Mouse (Mus musculus): ENCODE measurements around the gene Tigd3. TPM values are rescaled to one million over a fixed set of nuclear protein-coding genes. Genes with fewer than 3 reads are reported as not detected.
A peak's percentile ranks its signal among the peaks of the same experiment; 100 is the strongest.

The Tigd3 gene
- polyA plus RNA-seq, 1 experiment, result 0.70 TPM

GRCm38 (mm10) chr19:5849843-5850527 is 44.0 kb downstream of the Tigd3 start:
- peak overlapping the region; percentile 100 for H3K27ac ChIP-seq (ENCODE audit: insufficient read depth, low read depth, low read length)
- TF ChIP-seq CTCF (IDR thresholded peaks at IDR 0.05; ENCODE audit: low read depth, low read length), result peak; percentile 83
- 0 out of 2 replicates have a peak, but pooled peaks have one; percentile 31 for TF ChIP-seq POLR2A (IDR thresholded peaks at IDR 0.05; ENCODE audit: borderline replicate concordance, low read depth, low read length)
- H3K4me1 ChIP-seq (ENCODE audit: control insufficient read depth, insufficient read depth, low read length), result peaks cover 32% of the 10 kb centered on the region
- peak overlapping the region; percentile 81 for H3K4me3 ChIP-seq (ENCODE audit: insufficient read depth, low read length)

- H3K4me1 ChIP-seq (ENCODE audit: control insufficient read depth, insufficient read depth, low read length), result peaks cover 32% of the 10 kb centered on the region
These were observed 44.9 kb downstream of the Tigd3 start for GRCm38 (mm10) chr19:5848826-5849672.

GRCm38 (mm10) chr19:5848032-5848825 is 45.7 kb downstream of the Tigd3 start:
- no peak; the same call in 1 of the 2 replicates for TF ChIP-seq POLR2A (IDR thresholded peaks at IDR 0.05; ENCODE audit: borderline replicate concordance, low read depth, low read length)
- no peak for TF ChIP-seq CTCF (IDR thresholded peaks at IDR 0.05; ENCODE audit: low read depth, low read length)
- peak overlapping the region; percentile 100 for H3K27ac ChIP-seq (ENCODE audit: insufficient read depth, low read depth, low read length)
- H3K4me3 ChIP-seq (ENCODE audit: insufficient read depth, low read length), result peak overlapping the region; percentile 81
- peaks cover 32% of the 10 kb centered on the region for H3K4me1 ChIP-seq (ENCODE audit: control insufficient read depth, insufficient read depth, low read length)

More at GRCm38 (mm10) chr19:5848826-5849672, 44.9 kb downstream of the Tigd3 start:
- peak; percentile 6; the same call in 1 of the 2 replicates for TF ChIP-seq POLR2A (IDR thresholded peaks at IDR 0.05; ENCODE audit: borderline replicate concordance, low read depth, low read length)
- no peak for TF ChIP-seq CTCF (IDR thresholded peaks at IDR 0.05; ENCODE audit: low read depth, low read length)
- Histone ChIP-seq H3K27ac (ENCODE audit: insufficient read depth, low read depth, low read length) (peak overlapping the region; percentile 100), H3K4me3 (ENCODE audit: insufficient read depth, low read length) (peak overlapping the region; percentile 81)

GRCm38 (mm10) chr19:5847306-5847796 is 46.6 kb downstream of the Tigd3 start:
- H3K4me1 ChIP-seq (ENCODE audit: control insufficient read depth, insufficient read depth, low read length), result peaks cover 30% of the 10 kb centered on the region
- peak overlapping the region; percentile 81 for H3K4me3 ChIP-seq (ENCODE audit: insufficient read depth, low read length)
- peak; percentile 37; the same call in 1 of the 2 replicates for TF ChIP-seq POLR2A (IDR thresholded peaks at IDR 0.05; ENCODE audit: borderline replicate concordance, low read depth, low read length)
- no peak for TF ChIP-seq CTCF (IDR thresholded peaks at IDR 0.05; ENCODE audit: low read depth, low read length)
- H3K27ac ChIP-seq (ENCODE audit: insufficient read depth, low read depth, low read length), result peak overlapping the region; percentile 100

GRCm38 (mm10) chr19:5846557-5847305 is 47.2 kb downstream of the Tigd3 start:
- peaks cover 24% of the 10 kb centered on the region for H3K4me1 ChIP-seq (ENCODE audit: control insufficient read depth, insufficient read depth, low read length)
- TF ChIP-seq CTCF (IDR thresholded peaks at IDR 0.05; ENCODE audit: low read depth, low read length) (no peak), POLR2A (IDR thresholded peaks at IDR 0.05; ENCODE audit: borderline replicate concordance, low read depth, low read length) (no peak)
- H3K4me3 ChIP-seq (ENCODE audit: insufficient read depth, low read length), result peak overlapping the region; percentile 81
- H3K27ac ChIP-seq (ENCODE audit: insufficient read depth, low read depth, low read length), result peak overlapping the region; percentile 100

- Histone ChIP-seq H3K4me3 (ENCODE audit: insufficient read depth, low read length) (peak overlapping the region; percentile 51), H3K4me1 (ENCODE audit: control insufficient read depth, insufficient read depth, low read length) (peaks cover 18% of the 10 kb centered on the region), H3K27ac (ENCODE audit: insufficient read depth, low read depth, low read length) (peak overlapping the region; percentile 100)
- no peak for TF ChIP-seq CTCF (IDR thresholded peaks at IDR 0.05; ENCODE audit: low read depth, low read length)
- TF ChIP-seq POLR2A (IDR thresholded peaks at IDR 0.05; ENCODE audit: borderline replicate concordance, low read depth, low read length), result no peak
These were observed 47.8 kb downstream of the Tigd3 start for GRCm38 (mm10) chr19:5846154-5846553.

- Histone ChIP-seq H3K4me1 (ENCODE audit: control insufficient read depth, insufficient read depth, low read length) (peaks cover 15% of the 10 kb centered on the region), H3K4me3 (ENCODE audit: insufficient read depth, low read length) (peak overlapping the region; percentile 78)
These were observed 48.4 kb downstream of the Tigd3 start for GRCm38 (mm10) chr19:5845319-5846135.

GRCm38 (mm10) chr19:5844831-5845318 is 49.1 kb downstream of the Tigd3 start:
- H3K4me1 ChIP-seq (ENCODE audit: control insufficient read depth, insufficient read depth, low read length), result peaks cover 12% of the 10 kb centered on the region
- H3K4me3 ChIP-seq (ENCODE audit: insufficient read depth, low read length), result peak overlapping the region; percentile 78
- H3K27ac ChIP-seq (ENCODE audit: insufficient read depth, low read depth, low read length), result peak overlapping the region; percentile 99
- TF ChIP-seq CTCF (IDR thresholded peaks at IDR 0.05; ENCODE audit: low read depth, low read length), result no peak
- TF ChIP-seq POLR2A (IDR thresholded peaks at IDR 0.05; ENCODE audit: borderline replicate concordance, low read depth, low read length), result no peak

More at GRCm38 (mm10) chr19:5845319-5846135, 48.4 kb downstream of the Tigd3 start:
- no peak for TF ChIP-seq CTCF (IDR thresholded peaks at IDR 0.05; ENCODE audit: low read depth, low read length)
- peak; percentile 97 for TF ChIP-seq POLR2A (IDR thresholded peaks at IDR 0.05; ENCODE audit: borderline replicate concordance, low read depth, low read length)
- H3K27ac ChIP-seq (ENCODE audit: insufficient read depth, low read depth, low read length), result peak overlapping the region; percentile 100

Data from bone marrow macrophage, adult 2 months (primary cell).